Mouse (Mus musculus) left cerebral cortex, adult 11 months (tissue): ENCODE measurements around the gene Ftl1.
"Not testable (repeated sequence)": the region's sequence is repeated elsewhere in the genome, so short reads cannot be mapped to it uniquely, and the experiment has no call there.

Experiments
- DNase-seq: peaks from one replicate; pipeline ENCODE4 v3.0.0; 2022; ENCODE audit warnings: low spot score

The Ftl1 gene

GRCm38 (mm10) chr7:45476453-45476852, 16.8 kb upstream of the Ftl1 start:
- DNase-seq: no peak

- no peak for DNase-seq
Measured at GRCm38 (mm10) chr7:45475291-45475969, 15.7 kb upstream of the Ftl1 start.

- no peak for DNase-seq
Measured at GRCm38 (mm10) chr7:45470869-45471268, 11.2 kb upstream of the Ftl1 start.

GRCm38 (mm10) chr7:45467090-45467670, 7.5 kb upstream of the Ftl1 start:
- no peak for DNase-seq

GRCm38 (mm10) chr7:45466283-45467089, 6.8 kb upstream of the Ftl1 start, which contains the start of gene Bax:
Gene Bax (minus strand): TSS chr7:45466898.
- peak; percentile 97 for DNase-seq

GRCm38 (mm10) chr7:45465549-45465948, 5.9 kb upstream of the Ftl1 start:
- DNase-seq: no peak

- no peak for DNase-seq
Measured at GRCm38 (mm10) chr7:45465112-45465511, 5.4 kb upstream of the Ftl1 start.

- no peak for DNase-seq
Measured at GRCm38 (mm10) chr7:45463987-45464778, 4.5 kb upstream of the Ftl1 start.

- not testable (repeated sequence) for DNase-seq
Measured at GRCm38 (mm10) chr7:45462868-45463267, 3.2 kb upstream of the Ftl1 start.

- DNase-seq: no peak
Measured at GRCm38 (mm10) chr7:45462325-45462724, 2.6 kb upstream of the Ftl1 start.

- DNase-seq: no peak
Measured at GRCm38 (mm10) chr7:45461781-45462180, 2.1 kb upstream of the Ftl1 start.

GRCm38 (mm10) chr7:45461326-45461725, 1.6 kb upstream of the Ftl1 start:
- DNase-seq: no peak

GRCm38 (mm10) chr7:45460860-45461314, 1.2 kb upstream of the Ftl1 start:
- DNase-seq: no peak

- no peak for DNase-seq
Measured at GRCm38 (mm10) chr7:45460377-45460776, 693 bp upstream of the Ftl1 start.

- no peak for DNase-seq
Measured at GRCm38 (mm10) chr7:45458748-45459563, 728 bp downstream of the Ftl1 start.

GRCm38 (mm10) chr7:45457204-45458060, 2.3 kb downstream of the Ftl1 start:
- no peak for DNase-seq

- no peak for DNase-seq
Measured at GRCm38 (mm10) chr7:45456721-45457203, 2.9 kb downstream of the Ftl1 start.

GRCm38 (mm10) chr7:45455932-45456696, 3.6 kb downstream of the Ftl1 start:
- no peak for DNase-seq

GRCm38 (mm10) chr7:45454971-45455370, 4.7 kb downstream of the Ftl1 start:
- DNase-seq: no peak
